Comparison of ENCODE assay signal across 26 mouse cellular contexts in genomic region chr1:160519896-160520465, GRCm38 (mm10).
DNase-seq lines count a peak whose midpoint lies in the region; ATAC-seq lines count a peak whose summit lies in the region.
"Had no signal": no experiment of that assay in that cellular context is flagged by ENCODE, and none has a peak within 500 bp of the region (broad histone marks: within the 10 kb centered on the region; RNA-seq: fewer than 3 reads in every experiment).

No protein-coding gene starts in this region.

- H3K9ac ChIP-seq in embryonic facial prominence, embryonic 14.5 days (ENCODE audit: low read depth, low read length), result no peak overlapping the region
- H3K9ac ChIP-seq in midbrain, embryonic 11.5 days (ENCODE audit: low read length), result no peak overlapping the region
- H3K9ac ChIP-seq in midbrain, embryonic 15.5 days, result no peak overlapping the region
- H3K9ac ChIP-seq in neural tube, embryonic 13.5 days, result no peak overlapping the region
- H3K9ac ChIP-seq: embryonic facial prominence, embryonic 12.5 days; hindbrain, embryonic 14.5 days; intestine, embryonic 15.5 days; kidney, embryonic 15.5 days; lung, embryonic 14.5 days; midbrain, embryonic 12.5 days; stomach, embryonic 15.5 days had no signal

- peak; percentile 2 for DNase-seq in embryonic facial prominence, embryonic 14.5 days (ENCODE audit: low spot score)
- no peak for DNase-seq in embryonic facial prominence, embryonic 10.5 days (ENCODE audit: low spot score)
- peak; percentile 72 for DNase-seq in midbrain, embryonic 11.5 days (ENCODE audit: low spot score, missing footprints)
- DNase-seq in embryo, embryonic 10 days (ENCODE audit: low spot score), result peak; percentile 36
- DNase-seq in kidney, adult 9 months, result no peak
- DNase-seq in lung, adult 18-20 months, result no peak
- DNase-seq: adrenal gland, postnatal 25 days; B cell, adult 2 months; cerebellum, adult 11 months; cerebellum, postnatal 10 days; kidney, postnatal 4 days; layer of hippocampus, adult 9-11 months; lung, embryonic 14.5 days; retina, postnatal 1 day; thymus, adult 18-20 months; thymus, postnatal 4 days had no signal

- no peaks in the 10 kb centered on the region for H3K27me3 ChIP-seq in embryonic facial prominence, embryonic 14.5 days (replicated peaks; ENCODE audit: control insufficient read depth, insufficient read depth, low read length)
- no peaks in the 10 kb centered on the region for H3K27me3 ChIP-seq in embryonic facial prominence, embryonic 10.5 days (replicated peaks; ENCODE audit: low read depth, poor library complexity, severe bottlenecking)
- H3K27me3 ChIP-seq in midbrain, embryonic 11.5 days (ENCODE audit: control insufficient read depth, insufficient read depth, low read length), result no peaks in the 10 kb centered on the region
- no peaks in the 10 kb centered on the region for H3K27me3 ChIP-seq in midbrain, embryonic 15.5 days (replicated peaks)
- no peaks in the 10 kb centered on the region for H3K27me3 ChIP-seq in neural tube, embryonic 13.5 days
- H3K27me3 ChIP-seq: embryonic facial prominence, embryonic 12.5 days; intestine, embryonic 15.5 days; kidney, embryonic 15.5 days; midbrain, embryonic 12.5 days; stomach, embryonic 15.5 days had no signal

- no peak overlapping the region for H3K27ac ChIP-seq in embryonic facial prominence, embryonic 14.5 days (replicated peaks; ENCODE audit: low read depth, low read length)
- H3K27ac ChIP-seq in embryonic facial prominence, embryonic 10.5 days (replicated peaks), result no peak overlapping the region
- H3K27ac ChIP-seq in midbrain, embryonic 11.5 days (ENCODE audit: low read depth, low read length), result no peak overlapping the region
- H3K27ac ChIP-seq in midbrain, embryonic 15.5 days, result no peak overlapping the region
- H3K27ac ChIP-seq in neural tube, embryonic 13.5 days (replicated peaks), result no peak overlapping the region
- H3K27ac ChIP-seq: embryonic facial prominence, embryonic 12.5 days; hindbrain, embryonic 14.5 days; intestine, embryonic 15.5 days; kidney, embryonic 15.5 days; midbrain, embryonic 12.5 days; stomach, embryonic 15.5 days had no signal

- no peaks in the 10 kb centered on the region for H3K4me1 ChIP-seq in embryonic facial prominence, embryonic 14.5 days (ENCODE audit: control insufficient read depth, insufficient read depth, low read length)
- H3K4me1 ChIP-seq in embryonic facial prominence, embryonic 10.5 days, result 0 out of 2 replicates have a peak, but pooled peaks cover 4% of the 10 kb centered on the region
- no peaks in the 10 kb centered on the region for H3K4me1 ChIP-seq in midbrain, embryonic 11.5 days (ENCODE audit: control insufficient read depth, insufficient read depth, low read length)
- no peaks in the 10 kb centered on the region for H3K4me1 ChIP-seq in midbrain, embryonic 15.5 days
- peaks cover 5% of the 10 kb centered on the region; the same call in 1 of the 2 replicates for H3K4me1 ChIP-seq in neural tube, embryonic 13.5 days (replicated peaks)
- H3K4me1 ChIP-seq: embryonic facial prominence, embryonic 12.5 days; intestine, embryonic 15.5 days; midbrain, embryonic 12.5 days; stomach, embryonic 15.5 days had no signal

- no peak overlapping the region for H3K4me3 ChIP-seq in embryonic facial prominence, embryonic 14.5 days (ENCODE audit: low read depth, low read length)
- no peak overlapping the region for H3K4me3 ChIP-seq in embryonic facial prominence, embryonic 10.5 days
- no peak overlapping the region for H3K4me3 ChIP-seq in midbrain, embryonic 11.5 days (ENCODE audit: low read depth, low read length)
- no peak overlapping the region for H3K4me3 ChIP-seq in midbrain, embryonic 15.5 days
- no peak overlapping the region for H3K4me3 ChIP-seq in neural tube, embryonic 13.5 days
- H3K4me3 ChIP-seq: embryonic facial prominence, embryonic 12.5 days; intestine, embryonic 15.5 days; kidney, embryonic 15.5 days; midbrain, embryonic 12.5 days; stomach, embryonic 15.5 days had no signal

- ATAC-seq in embryonic facial prominence, embryonic 14.5 days (ENCODE audit: low read depth), result no peak
- no peak for ATAC-seq in midbrain, embryonic 11.5 days (ENCODE audit: low FRiP score)
- ATAC-seq in midbrain, embryonic 15.5 days (replicated peaks), result no peak
- 0 out of 2 replicates have a peak, but pooled peaks have one; percentile 53 for ATAC-seq in neural tube, embryonic 13.5 days (ENCODE audit: low read depth)
- ATAC-seq: activated CD4-positive, CD25-positive, alpha-beta regulatory T cell, adult 4 months; intestine, embryonic 15.5 days had no signal

- 78% methylated on average over 1 of the region's 1 CpGs for WGBS in embryonic facial prominence, embryonic 14.5 days
- 81% methylated on average over 1 of the region's 1 CpGs for WGBS in embryonic facial prominence, embryonic 10.5 days
- 77% methylated on average over 1 of the region's 1 CpGs for WGBS in midbrain, embryonic 11.5 days
- WGBS in midbrain, embryonic 15.5 days, result 78% methylated on average over 1 of the region's 1 CpGs
- 68% methylated on average over 1 of the region's 1 CpGs for WGBS in neural tube, embryonic 13.5 days

- H3K9me3 ChIP-seq in embryonic facial prominence, embryonic 14.5 days (ENCODE audit: control insufficient read depth, low read length), result no peaks in the 10 kb centered on the region
- H3K9me3 ChIP-seq in embryonic facial prominence, embryonic 10.5 days, result no peaks in the 10 kb centered on the region
- no peaks in the 10 kb centered on the region for H3K9me3 ChIP-seq in midbrain, embryonic 11.5 days (ENCODE audit: control insufficient read depth, low read length)
- H3K9me3 ChIP-seq in midbrain, embryonic 15.5 days, result no peaks in the 10 kb centered on the region
- no peaks in the 10 kb centered on the region for H3K9me3 ChIP-seq in neural tube, embryonic 13.5 days
- H3K9me3 ChIP-seq: embryonic facial prominence, embryonic 12.5 days; intestine, embryonic 15.5 days; kidney, embryonic 15.5 days; midbrain, embryonic 12.5 days; stomach, embryonic 15.5 days had no signal

- no peak overlapping the region for H3K4me2 ChIP-seq in embryonic facial prominence, embryonic 14.5 days (ENCODE audit: low read depth, low read length)
- H3K4me2 ChIP-seq in midbrain, embryonic 11.5 days, result no peak overlapping the region
- no peak overlapping the region for H3K4me2 ChIP-seq in midbrain, embryonic 15.5 days
- H3K4me2 ChIP-seq in neural tube, embryonic 13.5 days, result no peak overlapping the region
- H3K4me2 ChIP-seq: embryonic facial prominence, embryonic 12.5 days; hindbrain, embryonic 14.5 days; intestine, embryonic 15.5 days; kidney, embryonic 15.5 days; liver, embryonic 11.5 days; lung, embryonic 14.5 days; midbrain, embryonic 12.5 days; stomach, embryonic 15.5 days had no signal

- H3K36me3 ChIP-seq in embryonic facial prominence, embryonic 14.5 days (ENCODE audit: control insufficient read depth, insufficient read depth, low read length), result no peaks in the 10 kb centered on the region
- H3K36me3 ChIP-seq in embryonic facial prominence, embryonic 10.5 days (replicated peaks), result no peaks in the 10 kb centered on the region
- no peaks in the 10 kb centered on the region for H3K36me3 ChIP-seq in midbrain, embryonic 11.5 days (ENCODE audit: control insufficient read depth, insufficient read depth, low read length)
- H3K36me3 ChIP-seq in midbrain, embryonic 15.5 days (replicated peaks), result no peaks in the 10 kb centered on the region
- no peaks in the 10 kb centered on the region for H3K36me3 ChIP-seq in neural tube, embryonic 13.5 days
- H3K36me3 ChIP-seq: embryonic facial prominence, embryonic 12.5 days; intestine, embryonic 15.5 days; kidney, embryonic 15.5 days; midbrain, embryonic 12.5 days; stomach, embryonic 15.5 days had no signal

Comparison
In these comparisons a context has a peak if more than half of its experiments do, and no peak if none do; other contexts are left out.
1. DNase-seq: peak in embryonic facial prominence, embryonic 14.5 days (single experiment), midbrain, embryonic 11.5 days (single experiment) and embryo, embryonic 10 days (single experiment); none in embryonic facial prominence, embryonic 10.5 days (single experiment), kidney, adult 9 months (single experiment) and lung, adult 18-20 months (0 of 2).